Mouse (Mus musculus) CH12.LX (cell line): ENCODE measurements at regions not wholly inside any gene's neighbourhood (a gene's known extent, or its start where the extent isn't known, plus 50 kb on each side); places are given as distances from the start of the nearest gene placed in this dataset.

ENCODE experiments used
- CTCF ChIP-seq, 2 experiments: IDR thresholded peaks in 1 of 2; conservative IDR thresholded peaks in 1 of 2; 2 replicates each; pipeline ENCODE4 v1.5.1; 2011 to 2012; ENCODE audit warnings: low read depth in 2 of 2, low read length in 2 of 2, improper control_type of control experiment in 1 of 2, inconsistent platforms in 1 of 2, mild to moderate bottlenecking in 1 of 2, moderate library complexity in 1 of 2
- E2F4 ChIP-seq: IDR thresholded peaks from 2 replicates; pipeline ENCODE4 v1.6.1; 2011; ENCODE audit warnings: low read depth, low read length, improper control_type of control experiment; ENCODE audit not compliant: insufficient replicate concordance
- EP300 ChIP-seq: IDR thresholded peaks from 2 replicates; pipeline ENCODE4 v1.6.1; 2011; ENCODE audit warnings: low read length, improper control_type of control experiment
- IRF4 ChIP-seq: IDR thresholded peaks from 2 replicates; pipeline ENCODE4 v1.6.1; 2014; ENCODE audit warnings: low read depth, mild to moderate bottlenecking, inconsistent platforms, low read length, improper control_type of control experiment
- JUN ChIP-seq: IDR thresholded peaks from 2 replicates; pipeline ENCODE4 v1.6.1; 2011; ENCODE audit warnings: low read depth, mild to moderate bottlenecking, low read length, improper control_type of control experiment, moderate library complexity; ENCODE audit not compliant: insufficient read depth
- MAX ChIP-seq: IDR thresholded peaks from 2 replicates; pipeline ENCODE4 v1.6.1; 2011; ENCODE audit warnings: low read length, improper control_type of control experiment
- SIN3A ChIP-seq: IDR thresholded peaks from 2 replicates; pipeline ENCODE4 v1.6.1; 2012; ENCODE audit warnings: low read length, improper control_type of control experiment, inconsistent platforms

DNA sequence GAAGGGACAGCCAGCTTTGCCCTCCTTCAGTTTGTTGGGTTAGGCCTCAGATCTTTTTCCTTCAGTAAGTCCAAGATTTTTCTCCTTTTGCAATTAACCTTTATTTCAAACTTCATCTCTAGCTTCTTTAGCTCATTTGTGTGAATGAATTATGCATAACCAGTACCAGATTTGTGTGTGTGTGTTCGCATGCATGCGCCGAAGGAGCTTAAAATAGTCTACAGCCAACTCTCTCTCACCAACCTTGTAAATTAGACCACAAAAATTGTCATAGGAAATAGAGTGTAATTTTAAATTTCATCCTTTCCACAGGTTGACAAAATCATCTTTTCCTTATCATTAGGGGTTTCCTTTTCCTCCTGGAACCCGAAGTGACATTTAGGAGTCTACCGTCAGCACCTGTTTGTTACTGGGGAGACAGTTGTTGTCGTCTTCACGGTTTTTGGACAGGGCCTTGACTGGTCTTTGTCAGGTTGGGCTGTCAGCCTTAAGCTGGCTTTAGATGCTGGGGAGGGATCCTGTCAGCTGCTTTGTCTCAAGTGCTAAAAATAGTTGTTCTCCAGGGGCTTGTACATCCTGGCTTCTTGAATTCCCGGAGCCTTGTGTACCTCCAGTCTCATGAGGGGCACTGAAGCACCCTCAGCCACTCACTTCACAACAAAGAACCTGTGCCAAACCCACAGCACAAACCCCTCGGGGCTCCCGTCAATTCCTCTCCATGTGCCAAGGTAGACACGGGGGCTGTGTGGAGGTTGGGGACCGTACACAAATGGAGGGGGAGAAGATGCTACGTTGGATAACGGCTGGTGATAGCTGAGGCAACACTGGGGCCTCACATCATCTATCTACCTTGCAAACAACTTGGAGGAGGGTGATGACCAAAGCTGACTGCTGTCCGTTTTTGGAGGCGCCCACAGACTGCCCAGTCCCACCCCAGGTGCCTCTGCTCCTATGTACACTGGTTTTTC, 95.7 kb downstream of the Ppp4r2 start:
- TF ChIP-seq CTCF (conservative IDR thresholded peaks at IDR 0.05 in 1 of 2, IDR thresholded peaks at IDR 0.05 in 1 of 2; ENCODE audit: low read depth in 2 of 2, low read length in 2 of 2), result no peak
- no peak for TF ChIP-seq EP300
- no peak for TF ChIP-seq E2F4
- TF ChIP-seq JUN, result no peak
- no peak for TF ChIP-seq IRF4
- no peak for TF ChIP-seq MAX
- TF ChIP-seq SIN3A, result no peak
